Mouse (Mus musculus) limb, embryonic 13.5 days (tissue): ENCODE results near the gene Klhl31. TPM values are rescaled to one million over a fixed set of nuclear protein-coding genes. Genes with fewer than 3 reads are reported as not detected.

Experiments used
- ATAC-seq: fragments of 200-750 bp; cut with Nextera tagmentation; 2 replicates; pipeline ENCODE4 v1.8.0; 2017; ENCODE audit warnings: low read depth, moderate number of reproducible peaks, moderate TSS enrichment; ENCODE audit not compliant: low FRiP score
- H3K27ac ChIP-seq: fragments of 300-500 bp; sonication (generic); 2 replicates; pipeline ENCODE4 v1.5.1; 2015; ENCODE audit warnings: inconsistent platforms, mild to moderate bottlenecking, moderate library complexity
- H3K27me3 ChIP-seq: fragments of 300-500 bp; sonication (generic); 2 replicates; pipeline ENCODE4 v1.6.1; 2015; ENCODE audit warnings: mild to moderate bottlenecking, inconsistent platforms
- H3K36me3 ChIP-seq: fragments of 300-500 bp; sonication (generic); 2 replicates; pipeline ENCODE4 v1.6.1; 2015; ENCODE audit warnings: inconsistent platforms, mild to moderate bottlenecking, moderate library complexity
- H3K4me1 ChIP-seq: fragments of 300-500 bp; sonication (generic); 2 replicates; pipeline ENCODE4 v1.6.1; 2015; ENCODE audit warnings: inconsistent platforms
- H3K4me2 ChIP-seq: fragments of 300-500 bp; sonication (generic); replicated peaks from 2 replicates; pipeline ENCODE4 v1.6.1; 2015; ENCODE audit warnings: inconsistent platforms, mild to moderate bottlenecking, moderate library complexity
- H3K4me3 ChIP-seq: fragments of 300-500 bp; sonication (generic); 2 replicates; pipeline ENCODE4 v1.5.1; 2015; ENCODE audit warnings: moderate library complexity, mild to moderate bottlenecking, inconsistent platforms
- H3K9ac ChIP-seq: fragments of 300-500 bp; sonication (generic); 2 replicates; pipeline ENCODE4 v1.6.1; 2015; ENCODE audit warnings: mild to moderate bottlenecking, inconsistent platforms
- H3K9me3 ChIP-seq: fragments of 300-500 bp; sonication (generic); 2 replicates; pipeline ENCODE4 v1.6.1; 2016; ENCODE audit warnings: inconsistent platforms
- WGBS: fragments of 180-500 bp; shearing (Covaris S2); methylation state at CpG from one replicate; pipeline ENCODE4 v1.1.7; 2015; 5-methylcytosine and 5-hydroxymethylcytosine counted together
- polyA plus RNA-seq: library from polyadenylated mRNA; unstranded; fragments of >200 nt; fragmentation: Nextera tagmentation; extraction: Ambion mirVana; gene quantifications from 2 replicates; pipeline ENCODE4 v1.2.1, GENCODE M21; 2015

Klhl31 gene
- polyA plus RNA-seq, 1 experiment from 2014 or later = 10.3 TPM

DNA sequence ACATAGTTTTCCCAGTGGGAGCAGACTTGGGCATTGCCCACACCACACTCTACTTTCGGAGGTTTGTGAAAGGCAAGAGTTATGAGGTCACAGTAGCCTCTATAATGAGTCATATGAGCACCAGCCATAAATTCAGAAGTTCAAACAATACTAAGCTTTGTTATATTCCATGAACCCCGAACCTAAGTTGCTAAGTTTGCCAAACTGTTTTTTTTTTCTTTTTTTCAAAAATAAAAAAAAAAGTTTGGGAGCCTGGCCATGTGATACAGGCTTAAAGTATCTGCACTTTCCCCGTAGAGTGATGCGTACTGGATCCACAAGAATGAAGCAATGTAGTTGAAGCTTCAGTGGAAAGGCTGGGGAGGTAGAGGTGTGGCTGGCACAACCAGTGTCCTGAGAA is 36.9 kb downstream of the Klhl31 start:
- no peak for ATAC-seq
- H3K4me1 ChIP-seq = no peaks in the 10 kb centered on the region

DNA sequence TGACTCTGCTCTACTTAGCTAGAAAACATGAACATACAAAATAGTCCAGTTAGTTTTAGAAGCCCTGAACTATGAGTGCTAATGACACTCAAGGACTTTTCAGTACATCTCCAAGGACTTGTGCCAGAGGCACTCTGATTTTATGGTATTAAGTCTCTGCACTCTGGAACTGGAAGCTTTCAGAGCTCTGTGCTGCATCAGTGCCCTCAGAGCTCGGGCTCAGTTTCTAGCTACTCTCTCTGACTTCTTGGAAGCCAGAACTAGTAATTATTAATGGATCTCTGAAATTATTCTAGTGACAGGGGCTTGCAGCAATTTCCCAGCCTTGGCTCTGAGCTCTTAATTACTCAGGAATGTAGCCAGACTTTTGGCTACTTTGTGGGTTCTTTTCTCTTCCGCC is 37.7 kb downstream of the Klhl31 start:
- Histone ChIP-seq H3K27me3 (no peaks in the 10 kb centered on the region), H3K4me1 (no peaks in the 10 kb centered on the region), H3K36me3 (no peaks in the 10 kb centered on the region), H3K9me3 (peaks cover 6% of the 10 kb centered on the region), H3K4me2 (no peak overlapping the region), H3K4me3 (no peak overlapping the region), H3K27ac (no peak overlapping the region), H3K9ac (no peak overlapping the region)
- no peak for ATAC-seq
- WGBS = 78% methylated on average over 2 of the region's 2 CpGs

More for the DNA sequence above, 36.9 kb downstream of the Klhl31 start:
- Histone ChIP-seq H3K4me3 (no peak overlapping the region), H3K27me3 (no peaks in the 10 kb centered on the region), H3K36me3 (no peaks in the 10 kb centered on the region), H3K4me2 (no peak overlapping the region), H3K9ac (no peak overlapping the region), H3K27ac (no peak overlapping the region), H3K9me3 (peaks cover 6% of the 10 kb centered on the region)
- 76% methylated on average over 4 of the region's 4 CpGs for WGBS

DNA sequence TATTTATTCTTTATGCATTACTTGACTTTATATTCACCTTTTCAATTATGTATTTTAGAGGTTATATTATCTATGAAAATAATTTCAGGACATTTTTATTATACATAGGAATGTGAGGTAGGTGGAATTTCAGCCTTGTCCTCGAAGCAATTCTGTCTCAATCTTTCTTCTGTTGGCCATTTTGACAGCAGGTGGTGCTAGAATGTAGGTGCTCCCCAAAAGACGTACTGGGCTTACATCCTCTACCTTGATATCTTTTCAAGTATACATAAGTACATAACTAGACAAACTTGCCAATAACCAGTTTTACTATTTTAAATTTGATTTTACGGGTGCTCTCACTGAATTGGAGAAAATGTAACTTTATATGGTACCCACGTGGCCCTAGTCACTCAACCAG is 48.6 kb downstream of the Klhl31 start:
- H3K27ac ChIP-seq = no peak overlapping the region
- WGBS = 80% methylated on average over 4 of the region's 4 CpGs

DNA sequence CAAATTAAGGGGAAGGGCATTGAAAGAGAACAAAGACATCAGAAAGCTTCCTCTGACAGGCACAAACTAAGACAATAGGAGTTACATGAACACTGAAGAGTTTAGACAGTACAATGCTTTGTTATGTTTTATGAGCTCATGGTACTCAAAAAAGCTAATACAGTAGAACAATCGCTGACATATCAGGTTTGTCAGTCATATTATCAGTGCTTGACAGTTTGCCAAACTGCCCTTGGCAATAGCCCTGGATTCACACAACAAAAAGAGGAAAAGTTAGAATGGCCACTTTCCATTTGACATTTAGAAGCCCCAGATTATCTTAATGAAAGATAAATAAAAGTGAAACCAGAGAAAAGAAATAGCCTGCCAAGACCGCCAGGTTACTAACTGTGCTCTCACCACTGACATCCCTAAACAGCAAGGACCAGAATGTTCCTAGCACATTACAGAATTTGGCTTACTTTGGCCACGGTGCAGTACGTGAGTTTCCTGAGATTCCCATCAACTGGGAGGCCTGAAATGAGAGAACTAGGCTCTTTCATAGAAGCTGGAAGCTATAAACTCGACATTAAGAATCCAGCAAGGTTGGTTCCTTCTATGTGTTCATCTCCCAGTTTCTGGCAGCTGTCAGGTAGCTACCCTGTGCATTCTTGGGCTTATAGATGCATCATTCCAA is 49.7 kb downstream of the Klhl31 start:
- Histone ChIP-seq H3K9me3 (no peaks in the 10 kb centered on the region), H3K9ac (no peak overlapping the region), H3K36me3 (no peaks in the 10 kb centered on the region), H3K4me1 (no peaks in the 10 kb centered on the region), H3K27ac (no peak overlapping the region), H3K4me2 (no peak overlapping the region), H3K27me3 (no peaks in the 10 kb centered on the region), H3K4me3 (no peak overlapping the region)
- no peak for ATAC-seq
- WGBS = 73% methylated on average over 5 of the region's 5 CpGs

More for the DNA sequence above, 48.6 kb downstream of the Klhl31 start:
- H3K4me2 ChIP-seq = no peak overlapping the region
- no peaks in the 10 kb centered on the region for H3K4me1 ChIP-seq
- no peaks in the 10 kb centered on the region for H3K36me3 ChIP-seq
- no peaks in the 10 kb centered on the region for H3K9me3 ChIP-seq
- no peak overlapping the region for H3K9ac ChIP-seq
- H3K27me3 ChIP-seq = no peaks in the 10 kb centered on the region
- no peak overlapping the region for H3K4me3 ChIP-seq
- ATAC-seq = no peak

DNA sequence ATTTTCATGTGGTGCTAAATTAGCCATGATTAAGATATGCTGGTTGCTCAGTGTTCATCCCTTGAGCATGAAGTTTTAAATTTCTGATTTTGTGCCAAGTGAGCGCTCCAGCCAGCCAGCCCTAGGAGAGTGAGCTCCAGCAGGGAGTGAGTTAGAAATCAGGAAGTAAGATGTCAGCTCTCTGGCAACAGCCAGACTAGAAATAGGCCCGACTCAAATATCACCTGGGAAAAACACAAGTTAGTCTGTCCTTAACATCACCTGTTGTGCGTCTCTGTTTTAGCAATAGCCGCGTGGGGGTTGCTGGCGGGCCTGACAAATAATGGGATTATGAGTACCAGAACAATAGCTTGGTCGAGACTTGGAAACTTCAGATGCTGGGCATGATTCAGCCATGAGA is 56.4 kb downstream of the Klhl31 start:
- H3K4me2 ChIP-seq = no peak overlapping the region
- 81% methylated on average over 7 of the region's 7 CpGs for WGBS
- no peak for ATAC-seq
- H3K27me3 ChIP-seq = no peaks in the 10 kb centered on the region
- no peaks in the 10 kb centered on the region for H3K36me3 ChIP-seq
- no peak overlapping the region for H3K9ac ChIP-seq
- no peak overlapping the region for H3K4me3 ChIP-seq
- no peaks in the 10 kb centered on the region for H3K9me3 ChIP-seq
- no peaks in the 10 kb centered on the region for H3K4me1 ChIP-seq
- H3K27ac ChIP-seq = no peak overlapping the region

DNA sequence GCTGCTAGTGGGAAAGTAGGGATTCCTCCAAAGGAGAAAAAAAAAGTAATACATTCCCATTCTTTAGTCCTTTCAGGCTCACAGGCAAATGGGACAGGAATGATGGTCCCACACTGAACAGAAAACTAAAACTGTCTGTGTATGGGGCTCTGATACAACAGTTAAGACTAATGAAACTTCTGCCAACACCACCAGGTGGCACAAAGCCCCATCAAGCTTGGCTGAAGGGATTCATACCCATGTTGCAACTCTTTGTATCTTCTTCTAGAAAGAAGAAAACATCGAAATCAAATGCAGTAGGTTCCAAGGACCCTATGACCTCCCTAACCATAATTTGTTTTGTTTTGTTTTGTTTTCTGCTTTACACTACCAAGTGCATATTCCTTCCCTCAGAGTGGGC is 57.1 kb downstream of the Klhl31 start:
- Histone ChIP-seq H3K4me3 (no peak overlapping the region), H3K36me3 (no peaks in the 10 kb centered on the region), H3K9ac (no peak overlapping the region), H3K9me3 (no peaks in the 10 kb centered on the region), H3K4me2 (no peak overlapping the region), H3K4me1 (no peaks in the 10 kb centered on the region), H3K27me3 (no peaks in the 10 kb centered on the region), H3K27ac (no peak overlapping the region)
- no peak for ATAC-seq
- 92% methylated on average over 1 of the region's 1 CpGs for WGBS

DNA sequence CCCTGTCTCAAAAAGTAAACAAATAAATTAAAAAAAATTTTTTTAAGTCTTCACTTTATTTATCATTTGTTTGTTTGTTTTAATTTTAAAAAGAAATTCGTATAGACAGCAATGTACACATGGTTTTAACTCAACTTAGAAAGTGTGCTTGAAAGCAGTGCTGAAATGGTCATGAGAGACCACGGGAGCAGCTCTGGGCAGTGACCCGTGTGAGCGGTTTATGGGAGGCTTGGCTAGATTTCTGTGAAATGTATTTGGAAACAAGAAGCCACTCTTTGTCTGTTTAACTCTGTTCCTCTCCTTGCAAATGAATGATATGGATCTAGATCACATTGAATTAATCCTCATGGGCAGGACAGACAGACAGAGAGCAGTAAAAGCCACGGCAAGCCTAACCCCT is 59.3 kb downstream of the Klhl31 start:
- Histone ChIP-seq H3K4me2 (no peak overlapping the region), H3K4me3 (no peak overlapping the region), H3K9ac (no peak overlapping the region), H3K4me1 (no peaks in the 10 kb centered on the region), H3K27ac (no peak overlapping the region), H3K9me3 (no peaks in the 10 kb centered on the region), H3K27me3 (no peaks in the 10 kb centered on the region), H3K36me3 (no peaks in the 10 kb centered on the region)
- WGBS = 82% methylated on average over 5 of the region's 5 CpGs
- no peak for ATAC-seq

DNA sequence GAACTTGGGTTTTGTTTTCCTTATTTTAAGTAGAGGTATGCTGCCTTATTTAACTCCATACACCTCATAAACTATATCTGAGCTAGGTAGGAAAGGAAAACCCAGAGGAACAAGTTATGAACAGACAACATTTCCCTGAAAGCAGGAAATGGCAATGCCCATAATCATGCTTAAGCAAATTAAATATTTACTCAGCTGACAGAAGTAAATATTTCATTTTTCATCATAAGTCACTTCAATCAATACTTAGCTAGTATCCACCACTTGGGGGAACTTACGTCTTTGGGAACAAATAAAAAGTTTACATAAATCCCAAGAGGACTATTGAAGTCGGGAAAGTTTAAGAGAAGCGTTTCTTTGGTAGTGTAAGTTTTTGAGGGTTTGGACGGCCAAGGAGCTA is 67.2 kb downstream of the Klhl31 start:
- no peak overlapping the region for H3K4me3 ChIP-seq
- no peak overlapping the region for H3K4me2 ChIP-seq
- no peak overlapping the region for H3K9ac ChIP-seq
- H3K27me3 ChIP-seq = no peaks in the 10 kb centered on the region
- no peak overlapping the region for H3K27ac ChIP-seq
- no peaks in the 10 kb centered on the region for H3K4me1 ChIP-seq
- no peak for ATAC-seq
- no peaks in the 10 kb centered on the region for H3K36me3 ChIP-seq
- WGBS = 53% methylated on average over 4 of the region's 4 CpGs
- H3K9me3 ChIP-seq = no peaks in the 10 kb centered on the region

DNA sequence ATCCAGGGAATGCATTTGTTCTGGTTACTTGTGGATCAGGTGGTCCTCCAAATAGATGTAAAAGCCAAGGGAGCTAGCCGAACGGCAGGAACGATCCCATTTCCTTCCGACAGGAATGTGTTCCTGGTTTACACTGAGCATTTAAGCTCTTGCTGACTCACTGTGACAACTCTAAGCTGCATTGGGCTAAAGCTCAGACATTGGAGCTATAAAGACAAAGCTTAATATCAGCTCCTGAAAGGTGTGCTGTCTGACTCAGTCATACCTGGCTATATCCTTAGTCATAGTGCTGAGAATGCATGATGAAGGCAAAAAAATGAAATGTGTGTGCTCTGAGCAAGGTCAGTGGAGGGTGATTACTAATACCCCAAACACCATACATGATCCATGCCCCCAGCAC is 67.8 kb downstream of the Klhl31 start:
- Histone ChIP-seq H3K27ac (no peak overlapping the region), H3K4me3 (no peak overlapping the region), H3K9me3 (no peaks in the 10 kb centered on the region), H3K4me1 (no peaks in the 10 kb centered on the region), H3K9ac (no peak overlapping the region), H3K27me3 (no peaks in the 10 kb centered on the region), H3K4me2 (no peak overlapping the region), H3K36me3 (no peaks in the 10 kb centered on the region)
- ATAC-seq = no peak
- 68% methylated on average over 4 of the region's 4 CpGs for WGBS

DNA sequence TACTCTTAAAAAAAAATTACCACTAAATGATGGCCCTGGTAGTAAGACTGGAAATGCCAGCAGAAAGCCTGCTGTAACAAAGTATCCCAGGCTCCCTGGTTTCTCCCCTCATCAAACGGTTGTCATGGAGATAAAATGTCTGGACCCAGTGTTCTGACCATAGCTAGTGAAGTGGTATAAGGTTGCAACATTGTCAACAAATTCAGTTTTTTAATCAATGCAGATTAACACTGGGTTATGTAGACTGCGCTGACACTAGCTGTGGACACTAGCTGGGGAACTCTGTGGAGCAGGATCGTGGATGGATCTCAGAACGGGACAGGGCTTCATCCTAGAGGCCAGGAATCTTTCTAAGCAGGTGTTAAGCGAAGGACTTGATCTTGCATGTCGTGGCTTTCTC is 70.2 kb downstream of the Klhl31 start:
- H3K9ac ChIP-seq = no peak overlapping the region
- no peak overlapping the region for H3K4me3 ChIP-seq
- H3K4me2 ChIP-seq = no peak overlapping the region
- WGBS = 86% methylated on average over 6 of the region's 6 CpGs
- H3K36me3 ChIP-seq = no peaks in the 10 kb centered on the region
- H3K27me3 ChIP-seq = no peaks in the 10 kb centered on the region
- no peak overlapping the region for H3K27ac ChIP-seq
- no peaks in the 10 kb centered on the region for H3K9me3 ChIP-seq
- no peaks in the 10 kb centered on the region for H3K4me1 ChIP-seq
- no peak for ATAC-seq

DNA sequence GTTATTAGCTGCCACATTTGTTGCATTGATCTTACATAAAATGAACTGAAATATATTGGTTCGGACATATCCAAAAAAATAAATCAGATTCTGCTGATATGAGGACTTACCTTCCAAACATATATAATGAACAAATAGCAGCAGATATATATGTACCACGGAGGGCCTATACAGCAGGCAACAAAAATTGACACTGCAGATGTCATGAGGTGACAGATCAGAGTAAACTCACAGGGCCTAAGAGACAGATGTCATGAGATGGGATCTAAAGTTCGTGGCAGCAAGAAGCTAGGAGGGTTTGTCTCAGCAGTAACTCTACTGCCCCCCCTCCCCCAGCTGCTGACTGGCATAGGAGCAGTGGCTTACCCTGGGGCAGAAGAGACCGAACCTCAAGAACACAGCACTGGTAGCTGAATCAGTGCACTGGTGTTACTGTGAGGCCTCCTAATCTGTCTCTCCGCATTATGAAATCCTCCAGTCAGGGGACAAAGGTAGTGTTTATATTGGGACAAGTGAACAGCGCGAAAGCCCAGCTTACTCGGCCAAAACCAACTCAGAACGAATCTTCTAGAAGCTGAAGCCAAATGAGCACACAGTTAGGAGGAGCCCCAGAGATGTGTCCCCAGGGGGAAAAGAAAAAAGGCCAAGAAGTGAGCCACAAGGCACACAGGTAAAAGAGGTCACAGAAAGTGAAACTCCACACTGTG is 71.3 kb downstream of the Klhl31 start:
- Histone ChIP-seq H3K9me3 (no peaks in the 10 kb centered on the region), H3K27ac (no peak overlapping the region), H3K4me2 (no peak overlapping the region), H3K27me3 (no peaks in the 10 kb centered on the region), H3K36me3 (no peaks in the 10 kb centered on the region), H3K4me1 (no peaks in the 10 kb centered on the region), H3K9ac (no peak overlapping the region), H3K4me3 (no peak overlapping the region)
- ATAC-seq = no peak
- WGBS = 85% methylated on average over 9 of the region's 9 CpGs

DNA sequence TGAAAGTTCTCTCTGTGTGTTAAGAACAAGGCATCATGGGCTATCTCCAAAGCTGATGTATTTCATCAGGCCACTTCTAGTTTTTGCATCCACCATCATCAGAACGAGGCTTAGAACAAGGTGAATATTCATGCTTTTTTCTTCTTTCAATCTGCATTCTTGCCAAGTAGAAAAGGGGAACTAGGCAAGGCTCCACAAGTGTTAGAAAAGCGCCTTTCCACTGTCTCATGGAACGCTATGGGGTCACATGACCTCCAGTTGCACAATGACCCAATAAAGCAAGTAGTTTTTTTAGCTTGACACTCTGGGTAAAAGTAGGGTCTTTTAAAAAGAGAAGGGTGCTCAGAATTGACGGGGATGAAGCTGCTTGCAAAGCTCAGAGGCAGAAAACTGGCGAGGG is 72.7 kb downstream of the Klhl31 start:
- no peak overlapping the region for H3K4me3 ChIP-seq
- 82% methylated on average over 5 of the region's 5 CpGs for WGBS
- H3K9ac ChIP-seq = no peak overlapping the region
- H3K27ac ChIP-seq = no peak overlapping the region
- no peaks in the 10 kb centered on the region for H3K27me3 ChIP-seq
- no peaks in the 10 kb centered on the region for H3K9me3 ChIP-seq
- ATAC-seq = no peak
- H3K36me3 ChIP-seq = no peaks in the 10 kb centered on the region
- no peak overlapping the region for H3K4me2 ChIP-seq
- no peaks in the 10 kb centered on the region for H3K4me1 ChIP-seq
